Mouse (Mus musculus): ENCODE results near the gene Tgfbr3.
"Not testable (repeated sequence)": the region's sequence is repeated elsewhere in the genome, so short reads cannot be mapped to it uniquely, and the experiment has no call there.

DNA sequence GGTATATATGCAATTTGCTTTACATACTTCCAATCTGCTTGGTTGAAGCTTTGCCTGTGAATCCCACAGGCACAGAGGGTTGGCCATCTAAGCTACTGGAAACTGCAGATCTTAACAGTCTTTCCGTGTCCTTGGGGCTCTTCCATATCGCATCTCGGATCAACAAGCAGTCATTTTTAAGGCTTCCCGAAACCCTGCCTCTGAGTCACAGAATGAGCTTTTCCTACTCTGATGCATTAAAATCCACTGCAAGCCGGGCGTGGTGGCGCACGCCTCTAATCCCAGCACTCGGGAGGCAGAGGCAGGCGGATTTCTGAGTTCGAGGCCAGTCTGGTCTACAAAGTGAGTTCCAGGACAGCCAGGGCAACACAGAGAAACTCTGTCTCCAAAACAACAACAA lies 41.1 kb downstream of the Tgfbr3 start:
- not testable (repeated sequence) for TF ChIP-seq POLR2A (IDR thresholded peaks at IDR 0.05; ENCODE audit: control insufficient read depth, extremely low read depth, insufficient read depth, low read length, poor library complexity); CTCF (IDR thresholded peaks at IDR 0.05; ENCODE audit: borderline replicate concordance, control insufficient read depth, extremely low read depth, insufficient read depth, low read length, poor library complexity)
